Mouse (Mus musculus): Measurements from ENCODE around the gene Inka1. TPM values are rescaled to one million over a fixed set of nuclear protein-coding genes. Genes with fewer than 3 reads are reported as not detected.

The Inka1 gene
- total RNA-seq, 2 experiments from 2014 or later = 4.4 to 4.9 TPM

DNA sequence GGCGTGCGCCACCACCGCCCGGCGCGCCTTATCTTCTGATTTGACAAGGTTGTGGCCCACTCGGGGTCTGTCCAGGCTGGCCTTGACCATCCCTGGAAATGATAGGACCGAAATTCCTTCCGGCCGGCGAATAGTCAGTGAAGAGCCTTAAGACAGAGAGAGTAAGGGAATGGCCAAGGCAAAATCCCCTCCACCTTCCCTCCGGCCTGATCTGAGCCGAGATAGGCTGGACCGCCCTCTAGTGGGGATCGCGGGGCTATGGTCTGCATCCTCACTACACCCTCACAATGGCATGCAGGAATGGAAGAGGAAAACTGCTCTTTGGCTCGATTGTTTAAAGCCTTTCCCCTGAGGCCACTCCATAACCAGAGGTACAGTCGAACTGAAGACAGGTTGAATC, 697 bp upstream of the Inka1 start:
- peak; percentile 65 to 66 for DNase-seq (ENCODE audit: low spot score in 2 of 2)
- intact Hi-C loops (cut with DNase I) = loop anchor here (1.0 kb wide), 1 partner anchor 23 kb away; no protein-coding TSS in a partner anchor

DNA sequence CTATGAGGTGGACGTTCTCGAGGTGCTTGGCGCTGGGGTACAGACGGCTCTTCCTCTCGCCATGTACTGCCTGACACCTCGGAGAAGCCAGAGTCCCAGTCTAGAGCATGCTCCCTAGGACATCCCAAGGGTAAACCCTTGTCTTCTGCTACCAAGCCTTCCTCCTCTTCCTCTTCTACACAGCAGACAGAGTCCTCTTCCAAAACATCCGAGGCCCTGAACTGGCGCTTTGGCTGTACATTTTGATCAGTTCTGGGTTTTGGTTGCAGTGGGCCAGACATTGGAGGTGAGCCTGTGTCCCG, 974 bp downstream of the Inka1 start:
- intact Hi-C loops (cut with DNase I) = no loop called here
- no peak for DNase-seq (ENCODE audit: low spot score in 2 of 2)

DNA sequence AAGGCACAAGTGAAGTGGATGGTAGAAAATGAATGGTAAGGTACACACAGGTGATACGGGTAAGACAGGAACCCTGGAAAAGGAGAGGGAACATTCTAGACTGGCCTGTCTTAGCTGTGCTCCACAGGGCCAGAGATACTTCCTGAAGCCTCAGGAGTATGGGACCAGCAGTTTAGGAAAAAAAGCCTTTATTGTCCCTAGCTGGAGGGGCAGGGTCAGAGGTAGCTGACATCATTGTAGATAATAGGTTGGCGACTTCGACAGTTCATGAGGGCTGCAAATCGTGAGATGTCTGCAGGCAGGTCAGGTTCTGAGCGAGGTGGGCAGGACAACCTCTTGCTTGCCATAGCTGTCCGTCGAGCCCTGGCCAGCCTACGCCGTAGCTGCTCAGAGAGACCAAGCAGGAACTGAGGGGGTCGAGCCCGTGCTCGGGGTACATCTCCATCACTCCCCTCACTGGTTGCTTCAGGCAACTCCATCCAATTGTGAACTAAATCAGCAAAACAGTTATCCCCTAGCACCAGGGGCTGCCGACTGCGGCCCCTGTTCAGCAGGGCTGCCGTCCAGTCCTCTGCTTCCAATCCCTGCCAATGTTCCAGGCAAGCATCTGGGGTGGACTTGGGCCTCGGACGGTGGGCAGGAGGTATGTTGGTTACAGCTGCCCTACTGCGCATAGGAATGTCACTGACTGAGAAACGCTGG, 1.5 kb downstream of the Inka1 start:
- intact Hi-C loops (cut with DNase I) = no loop called here
- DNase-seq (ENCODE audit: low spot score in 2 of 2) = no peak

DNA sequence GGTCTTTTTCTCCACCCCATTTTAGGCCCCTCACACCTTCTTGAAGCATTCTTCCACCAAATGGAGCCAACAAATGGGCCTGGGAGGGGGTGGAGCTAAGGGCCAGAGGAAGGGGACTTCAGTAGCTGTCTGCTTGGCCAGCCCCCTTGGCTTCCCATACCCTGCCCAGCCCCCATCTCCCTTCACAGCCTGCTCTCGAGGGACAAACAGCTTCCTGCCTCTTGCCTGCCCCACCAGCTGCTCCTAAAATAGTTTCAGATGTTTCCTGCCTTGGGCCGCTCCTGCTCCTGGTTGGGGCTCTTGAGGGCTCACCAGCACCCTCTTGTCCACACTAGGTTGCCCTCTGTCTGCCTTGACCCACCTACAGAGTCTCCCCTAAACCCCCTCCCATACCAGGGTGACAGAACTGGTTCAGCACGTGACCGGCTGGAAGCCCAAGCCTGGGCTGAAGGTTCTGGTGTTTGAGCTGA, 2.2 kb downstream of the Inka1 start:
- intact Hi-C loops (cut with DNase I) = no loop called here
- peak in 1 of 2 experiments; percentile 50 for DNase-seq (ENCODE audit: low spot score in 2 of 2)

DNA sequence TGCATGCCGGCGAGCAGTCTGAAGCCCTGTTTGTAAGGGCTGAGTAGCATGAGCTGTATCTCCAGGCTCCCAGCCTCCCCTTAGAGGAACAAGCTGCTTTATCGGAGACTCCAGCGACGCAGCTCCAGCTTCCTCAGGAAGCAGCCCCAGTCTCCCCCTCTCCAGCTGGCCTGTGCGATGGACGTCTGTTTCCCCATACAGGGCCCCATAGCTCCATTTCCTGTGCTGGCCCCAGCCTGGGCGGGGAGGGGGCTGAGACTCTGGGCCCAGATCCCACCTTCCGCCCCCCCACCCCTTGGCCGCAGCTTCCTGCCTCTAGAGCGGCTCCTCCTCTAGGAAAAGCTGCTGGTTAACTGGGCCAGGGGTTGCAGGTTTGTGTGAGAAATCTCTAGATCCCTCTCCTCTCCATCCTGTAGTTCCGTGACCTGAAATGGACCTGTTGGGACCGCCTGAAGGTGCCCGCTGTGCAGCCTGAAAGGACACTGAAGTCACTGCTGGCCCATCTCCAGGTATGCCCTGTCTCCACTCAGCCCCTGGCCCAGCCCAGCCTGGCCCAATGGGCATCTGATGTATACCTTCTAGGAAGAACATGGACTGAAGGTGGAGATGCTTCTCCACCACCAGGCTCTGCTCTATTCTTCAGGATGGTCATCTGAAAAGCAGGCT, 2.9 kb downstream of the Inka1 start, which contains the start of gene Gm20661:
TSS of gene Gm20661 (plus strand) at position 378 of the 666 bp plus-strand sequence.
- peak in 1 of 2 experiments; percentile 35 for DNase-seq (ENCODE audit: low spot score in 2 of 2)
- intact Hi-C loops (cut with DNase I) = no loop called here

DNA sequence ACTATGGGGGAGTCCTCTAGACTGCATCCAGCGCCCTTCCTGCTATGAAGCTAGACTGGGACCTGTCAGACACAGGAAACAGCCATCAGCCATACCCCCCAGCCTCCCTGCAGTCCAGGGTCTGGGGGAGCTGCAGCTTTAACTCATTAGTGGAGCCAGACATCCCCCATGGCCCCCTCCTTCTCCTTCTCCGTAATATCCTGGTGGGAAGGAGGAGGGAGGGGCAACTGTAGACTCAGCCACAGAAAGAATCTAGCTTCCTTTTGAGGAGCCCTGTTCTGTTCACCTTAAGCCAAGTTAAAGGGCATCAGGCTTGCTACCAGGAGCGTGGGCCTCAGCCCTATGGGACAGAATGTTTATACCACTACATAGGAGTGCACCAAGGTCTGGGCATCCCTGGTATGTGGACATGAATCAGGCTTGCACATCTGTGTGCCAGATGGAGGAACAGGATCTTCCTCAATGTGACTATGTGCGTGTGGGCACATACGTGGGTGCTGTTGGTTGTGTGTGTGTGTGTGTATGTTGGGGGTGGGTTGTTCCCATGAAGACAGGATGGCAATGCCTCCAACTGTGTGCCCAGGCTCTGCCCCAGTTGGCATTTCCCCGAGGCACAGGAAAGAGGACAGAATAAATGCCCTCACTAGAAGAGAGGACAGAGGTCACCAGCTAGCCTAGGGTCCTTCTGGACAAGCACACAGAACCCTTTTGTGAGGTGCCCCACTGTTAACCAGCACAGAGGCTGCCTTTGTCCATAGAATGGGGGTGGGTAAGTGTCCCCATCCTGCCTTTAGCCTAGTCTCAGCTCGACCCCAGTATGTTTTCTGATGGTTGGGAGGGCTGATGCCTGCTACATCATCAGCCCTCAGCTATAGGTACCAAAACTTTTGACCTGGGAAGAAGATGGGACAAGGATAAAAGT, 3.7 kb downstream of the Inka1 start:
- intact Hi-C loops (cut with DNase I) = no loop called here
- peak; percentile 47 to 53 for DNase-seq (ENCODE audit: low spot score in 2 of 2)

DNA sequence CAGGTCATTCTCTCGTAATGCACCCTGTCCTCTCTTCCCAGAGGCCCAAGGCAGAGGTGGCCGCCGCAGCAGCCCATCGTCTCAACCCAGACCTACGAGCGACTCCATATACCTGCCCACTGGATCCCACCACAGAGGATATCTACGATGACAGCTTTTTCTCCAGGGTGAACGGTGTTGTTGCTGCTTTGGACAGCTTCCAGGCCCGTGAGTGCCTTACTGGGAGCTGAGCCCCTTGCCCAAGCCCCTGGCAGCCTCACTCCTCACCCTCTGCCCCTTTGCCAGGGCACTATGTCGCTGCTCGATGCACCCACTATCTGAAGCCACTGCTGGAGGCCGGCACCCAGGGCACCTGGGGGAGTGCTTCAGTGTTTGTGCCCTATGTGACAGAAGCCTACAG, 6.9 kb downstream of the Inka1 start:
- no peak for DNase-seq (ENCODE audit: low spot score in 2 of 2)
- intact Hi-C loops (cut with DNase I) = no loop called here

DNA sequence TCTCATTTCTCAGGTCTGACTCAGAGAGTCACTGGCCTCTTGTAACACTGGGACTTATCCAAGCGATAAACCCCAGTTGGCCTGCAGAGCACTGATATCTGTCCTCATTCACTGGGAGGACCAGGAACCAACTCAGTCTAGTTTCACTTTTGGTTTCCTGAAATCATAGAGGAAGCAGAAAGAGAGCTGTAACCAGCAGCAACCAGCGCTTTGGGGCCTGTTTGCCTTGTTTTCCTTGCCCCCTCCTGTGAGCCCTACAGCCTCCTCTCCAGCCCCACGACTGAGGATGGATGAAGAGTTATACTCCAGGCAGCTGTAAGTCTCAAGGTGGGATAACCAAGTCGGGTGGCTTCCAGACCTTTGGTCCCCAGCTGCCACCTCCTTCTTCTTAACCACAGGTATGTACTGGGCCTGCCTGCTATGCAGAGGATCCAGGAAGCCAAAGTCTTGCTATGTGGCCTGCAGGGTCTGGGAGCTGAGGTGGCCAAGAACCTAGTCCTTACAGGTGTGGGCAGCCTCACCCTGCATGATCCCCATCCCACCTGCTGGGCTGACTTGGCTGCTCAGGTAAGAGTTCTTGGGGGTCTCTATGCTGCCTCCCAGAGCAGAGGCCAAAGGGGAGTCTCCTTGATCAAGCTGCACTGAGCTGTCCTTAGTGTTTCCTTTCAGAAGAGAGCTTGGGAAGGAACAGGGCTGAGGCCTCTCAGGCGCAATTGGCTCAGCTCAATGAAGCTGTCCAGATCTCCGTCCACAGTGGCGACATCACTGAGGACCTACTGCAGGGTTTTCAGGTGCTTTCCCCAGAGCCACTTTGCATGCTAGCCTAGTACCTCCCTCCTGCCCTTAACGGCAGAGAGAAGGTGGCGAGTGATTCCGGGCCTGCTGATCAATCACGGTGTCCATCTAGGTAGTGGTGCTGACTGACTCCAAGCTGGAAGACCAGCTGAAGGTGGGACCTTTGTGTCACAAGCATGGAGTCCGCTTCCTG, 10.0 kb downstream of the Inka1 start, which contains the start of gene Uba7:
TSS of gene Uba7 (plus strand) at position 107 of the 988 bp plus-strand sequence.
- intact Hi-C loops (cut with DNase I) = no loop called here
- DNase-seq (ENCODE audit: low spot score in 2 of 2) = no peak

DNA sequence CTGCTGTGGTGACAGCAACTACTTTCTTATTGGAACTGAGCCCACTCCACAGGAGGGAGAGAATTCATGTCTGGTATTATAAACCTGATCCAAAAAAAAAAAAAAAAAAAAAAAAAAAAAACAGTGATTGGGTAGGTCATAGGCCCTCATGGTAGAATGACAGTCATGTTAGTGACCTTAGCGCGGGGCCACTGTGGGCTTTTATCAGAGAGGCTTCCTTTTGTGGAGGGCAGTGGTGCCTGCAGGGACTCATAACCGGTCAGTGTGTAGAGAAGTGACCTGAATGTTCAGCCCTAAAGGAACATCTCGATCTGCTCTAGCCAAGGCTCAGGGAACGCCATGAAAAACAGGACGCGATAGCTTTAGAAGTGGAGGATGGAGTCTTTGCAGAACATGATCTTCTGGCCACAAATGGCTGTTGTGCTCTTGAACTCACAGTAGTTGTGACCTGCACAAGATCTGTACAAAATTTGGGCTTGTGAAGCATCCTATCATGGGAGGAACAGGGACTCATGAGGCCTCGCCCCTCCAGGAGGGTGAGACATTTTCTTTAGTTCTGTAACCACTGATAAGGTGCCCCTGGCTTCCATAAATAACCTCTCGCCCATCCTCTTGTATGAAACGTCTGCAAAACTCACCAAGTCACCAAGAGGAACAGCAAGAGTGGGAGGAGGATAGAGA, 11.0 kb downstream of the Inka1 start:
- no peak for DNase-seq (ENCODE audit: low spot score in 2 of 2)
- intact Hi-C loops (cut with DNase I) = no loop called here

DNA sequence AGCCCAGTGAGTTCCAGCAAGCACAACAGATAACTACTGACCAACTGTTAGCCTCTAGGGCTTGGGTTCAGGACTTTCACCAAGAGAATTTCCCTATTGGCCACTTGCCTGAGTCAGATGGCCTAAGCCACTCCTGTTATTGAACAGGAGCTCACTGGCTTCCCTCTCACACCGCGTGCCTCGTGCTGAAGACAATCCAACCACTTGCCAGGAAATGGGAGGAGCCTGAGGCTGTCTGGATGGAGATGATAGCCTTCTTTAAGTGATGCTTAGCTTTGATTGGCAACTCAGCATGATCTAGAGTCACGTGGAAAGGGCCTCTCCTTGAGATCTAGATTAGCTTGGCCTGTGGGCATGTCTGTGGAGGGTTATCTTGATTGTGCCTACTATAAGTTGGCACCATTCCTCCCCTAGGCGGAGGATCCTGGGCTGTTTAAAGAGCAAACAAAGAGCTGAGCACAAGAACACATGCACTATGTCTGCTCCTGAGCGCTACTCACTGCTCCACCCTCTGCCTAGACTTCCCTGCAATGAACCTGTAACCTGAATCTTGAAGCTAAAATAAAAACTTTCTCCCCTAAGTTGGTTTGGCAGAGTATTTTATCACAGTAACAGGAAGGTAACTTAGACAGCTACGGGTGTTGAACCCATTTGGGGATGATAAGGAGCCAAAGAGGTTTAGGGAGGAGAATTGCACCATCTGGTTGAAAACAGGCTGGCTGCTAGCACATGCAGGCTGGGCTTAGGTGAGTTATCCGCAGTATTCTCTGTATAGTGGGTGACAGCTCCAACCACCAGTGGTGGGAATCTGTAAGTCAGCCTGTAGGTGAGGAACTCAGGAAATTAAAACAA, 13.8 kb downstream of the Inka1 start:
- no peak for DNase-seq (ENCODE audit: low spot score in 2 of 2)
- intact Hi-C loops (cut with DNase I) = no loop called here

DNA sequence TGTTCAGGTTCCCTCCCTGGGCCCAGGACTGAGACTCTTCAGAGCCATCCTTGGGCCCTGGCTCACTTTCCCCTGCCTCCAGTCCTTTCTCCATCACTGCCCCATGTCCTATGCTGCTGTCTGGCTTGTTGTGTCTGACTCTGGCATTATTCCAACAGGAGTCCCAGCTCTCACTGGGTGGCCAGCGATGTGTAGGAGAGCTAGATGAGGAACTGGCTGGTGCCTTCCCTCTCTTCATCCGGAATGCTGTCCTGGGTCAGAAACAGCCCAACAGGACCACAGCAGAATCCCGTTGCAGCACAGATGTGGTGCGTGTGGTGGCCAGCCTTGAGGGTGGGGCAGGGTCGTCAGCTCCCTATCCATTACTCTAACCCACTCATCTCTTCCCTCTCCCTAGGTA, 15.4 kb downstream of the Inka1 start:
- intact Hi-C loops (cut with DNase I) = no loop called here
- DNase-seq (ENCODE audit: low spot score in 2 of 2) = no peak

DNA sequence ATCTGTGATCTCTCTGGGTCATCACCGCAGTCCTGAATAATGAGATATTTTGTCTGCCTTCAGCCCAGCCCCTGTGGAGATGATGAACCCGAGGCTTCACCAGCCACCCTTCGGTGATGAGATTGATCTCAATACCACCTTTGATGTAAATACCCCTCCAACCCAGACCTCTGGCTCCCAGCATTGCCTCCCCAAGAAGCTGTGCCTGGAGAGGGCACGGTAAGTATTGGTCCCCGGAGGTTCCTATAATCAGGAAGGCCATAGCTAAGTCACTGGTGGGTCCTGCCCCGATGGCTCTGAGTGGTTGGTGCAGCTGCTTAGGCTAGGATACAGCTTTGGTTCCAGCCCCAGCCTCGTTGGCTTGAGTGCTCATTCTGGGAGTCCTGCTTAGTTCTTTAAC, 17.1 kb downstream of the Inka1 start:
- DNase-seq (ENCODE audit: low spot score in 2 of 2) = no peak
- intact Hi-C loops (cut with DNase I) = no loop called here

DNA sequence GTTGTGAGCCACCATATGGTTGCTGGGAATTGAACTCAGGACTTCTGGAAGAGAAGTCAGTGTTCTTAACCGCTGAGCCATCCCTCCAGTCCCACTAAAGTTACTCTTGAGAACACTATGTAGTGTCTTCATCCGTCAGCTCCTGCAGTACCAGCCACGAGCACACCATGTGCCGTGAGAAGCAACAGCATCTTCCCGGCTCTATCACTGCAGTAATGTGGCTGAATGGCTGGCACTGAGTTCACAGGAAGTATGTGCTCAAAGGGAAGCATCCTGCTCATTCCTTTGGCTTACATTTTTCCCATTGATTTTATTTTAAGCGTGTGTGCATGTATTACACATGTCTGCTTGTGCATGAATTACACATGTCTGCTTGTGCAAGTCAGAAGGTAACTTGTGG, 18.2 kb downstream of the Inka1 start:
- no peak for DNase-seq (ENCODE audit: low spot score in 2 of 2)
- intact Hi-C loops (cut with DNase I) = no loop called here

DNA sequence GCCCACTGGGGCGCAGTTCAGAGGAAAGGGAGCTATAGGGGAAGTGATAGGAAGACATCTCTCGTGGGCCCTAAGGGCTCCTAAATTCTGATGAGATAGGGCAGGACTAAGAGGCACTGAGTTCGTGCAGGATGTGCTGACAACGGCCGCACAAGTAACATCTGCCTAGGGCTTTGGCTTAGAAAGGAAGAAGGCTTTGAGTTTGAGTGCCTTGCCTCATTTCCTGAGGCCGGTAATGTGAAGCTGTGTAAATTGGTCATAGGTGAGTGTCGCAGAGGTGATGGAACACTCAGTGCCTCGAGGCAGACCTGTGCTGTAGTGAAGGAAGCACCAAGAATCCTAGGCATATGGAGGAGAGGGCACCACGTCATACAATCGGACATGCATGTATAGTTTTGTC, 19.0 kb downstream of the Inka1 start:
- intact Hi-C loops (cut with DNase I) = no loop called here
- no peak for DNase-seq (ENCODE audit: low spot score in 2 of 2)

DNA sequence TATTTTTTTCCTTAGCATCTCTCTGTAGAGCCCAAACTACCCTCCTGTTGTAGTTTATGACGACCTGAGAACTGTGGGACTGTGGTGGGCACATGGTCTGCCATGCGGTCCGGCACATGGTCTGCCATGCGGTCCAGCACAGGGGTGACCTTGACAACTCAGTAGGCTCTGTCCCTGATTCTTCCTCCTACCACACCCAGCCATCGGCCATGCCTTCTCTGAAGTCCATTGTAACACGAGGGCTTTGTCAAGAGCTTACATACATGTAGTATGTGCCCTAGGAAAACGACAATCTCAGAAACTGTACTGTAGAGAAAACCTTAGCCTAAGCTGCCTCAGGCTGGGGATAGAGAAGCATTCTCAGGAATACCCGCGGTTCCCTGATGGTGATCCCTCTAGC, 21.0 kb downstream of the Inka1 start:
- intact Hi-C loops (cut with DNase I) = loop anchor here (5.0 kb wide), 2 partner anchors 88 to 103 kb away; partner anchors contain the start of gene Amigo3
- DNase-seq (ENCODE audit: low spot score in 2 of 2) = no peak

DNA sequence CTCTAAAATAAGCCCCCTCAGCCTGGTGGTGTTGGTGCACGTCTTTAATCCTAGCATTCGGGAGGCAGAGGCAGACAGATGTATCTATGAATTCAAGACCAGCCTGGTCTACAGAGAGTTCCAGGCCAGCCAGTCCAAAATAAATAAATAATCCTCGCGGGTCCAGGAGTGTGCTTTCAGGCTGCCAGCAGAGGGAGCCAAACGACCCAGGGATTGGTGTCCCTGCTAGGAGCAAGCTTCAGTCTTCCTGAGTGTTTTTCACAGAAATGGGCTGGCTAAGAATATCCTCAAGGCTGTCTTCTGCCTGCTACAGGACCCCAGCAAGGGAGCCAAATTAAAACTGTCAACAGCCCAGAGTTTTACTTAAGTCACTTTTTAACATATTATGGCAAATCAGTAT, 22.0 kb downstream of the Inka1 start:
- DNase-seq (ENCODE audit: low spot score in 2 of 2) = peak; percentile 57 to 69
- intact Hi-C loops (cut with DNase I) = loop anchor here (1.0 to 5.0 kb wide), 3 partner anchors 23 to 104 kb away; partner anchors contain the start of gene Amigo3

DNA sequence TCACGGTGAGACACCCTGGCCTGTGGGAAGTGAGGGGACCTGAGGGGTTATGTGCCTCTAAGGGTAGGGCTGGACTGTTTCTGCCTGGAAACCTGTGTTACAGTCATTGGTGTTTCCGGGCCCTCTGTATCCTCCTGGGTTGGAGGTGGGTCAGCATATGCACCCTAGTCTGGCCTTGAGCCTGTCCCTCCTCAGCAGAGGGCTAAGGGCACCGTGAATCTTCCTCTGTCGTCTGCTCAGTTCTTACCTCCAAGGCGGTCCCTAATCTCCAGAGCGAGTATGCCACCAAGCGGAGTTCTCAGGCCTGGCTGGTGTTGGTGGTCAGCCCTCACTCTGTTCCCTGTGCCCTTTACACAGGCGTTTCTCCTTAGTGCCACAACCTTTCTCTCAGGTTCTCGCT, 22.8 kb downstream of the Inka1 start:
- intact Hi-C loops (cut with DNase I) = loop anchor here (1.0 to 5.0 kb wide), 4 partner anchors 23 to 104 kb away; partner anchors contain the start of gene Amigo3
- DNase-seq (ENCODE audit: low spot score in 2 of 2) = no peak
